ENCODE assay signal across 9 mouse cellular contexts in genomic region chr16:10384544-10384943, GRCm38 (mm10). TPM values are rescaled to one million over a fixed set of nuclear protein-coding genes. Genes with fewer than 3 reads are reported as not detected.
DNase-seq lines count a peak whose midpoint lies in the region; ATAC-seq lines count a peak whose summit lies in the region.
"Had no signal": no experiment of that assay in that cellular context is flagged by ENCODE, and none has a peak within 500 bp of the region (broad histone marks: within the 10 kb centered on the region; RNA-seq: fewer than 3 reads in every experiment).

No protein-coding gene starts in this region.

- peak overlapping the region; percentile 62 for H3K27ac ChIP-seq in limb, embryonic 15.5 days
- peak overlapping the region; percentile 46 for H3K27ac ChIP-seq in stomach, embryonic 15.5 days

- ATAC-seq in limb, embryonic 15.5 days (ENCODE audit: insufficient number of reproducible peaks, low FRiP score, low TSS enrichment, low read depth), result no peak
- peak; percentile 57; the same call in 1 of the 2 replicates for ATAC-seq in stomach, embryonic 15.5 days (ENCODE audit: insufficient read depth, low FRiP score, low read depth)
- no peak for ATAC-seq in inflammation-experienced regulatory T-cells, adult 6 months

- H3K4me2 ChIP-seq in limb, embryonic 15.5 days, result peak overlapping the region; percentile 27
- peak overlapping the region; percentile 50 for H3K4me2 ChIP-seq in stomach, embryonic 15.5 days

- DNase-seq in heart, adult 11 months, result peak; percentile 84
- no peak for DNase-seq in heart, postnatal 14 days
- peak; percentile 23 for DNase-seq in lung, postnatal 36 days
- DNase-seq in lung, postnatal 4 days, result no peak
- DNase-seq in left cerebral cortex, postnatal 4 days, result no peak

- H3K4me1 ChIP-seq in limb, embryonic 15.5 days, result no peaks in the 10 kb centered on the region
- 0 out of 2 replicates have a peak, but pooled peaks cover 5% of the 10 kb centered on the region for H3K4me1 ChIP-seq in stomach, embryonic 15.5 days

- H3K36me3 ChIP-seq in limb, embryonic 15.5 days, result no peaks in the 10 kb centered on the region
- no peaks in the 10 kb centered on the region for H3K36me3 ChIP-seq in stomach, embryonic 15.5 days

- H3K27me3 ChIP-seq in limb, embryonic 15.5 days, result no peaks in the 10 kb centered on the region
- no peaks in the 10 kb centered on the region; the same call in 1 of the 2 replicates for H3K27me3 ChIP-seq in stomach, embryonic 15.5 days (replicated peaks)

- intact Hi-C loops in heart, postnatal 14 days (cut with DNase I), result no loop called here
- intact Hi-C loops in left cerebral cortex, postnatal 4 days (cut with DNase I), result no loop called here

- H3K9me3 ChIP-seq in limb, embryonic 15.5 days, result no peaks in the 10 kb centered on the region
- no peaks in the 10 kb centered on the region for H3K9me3 ChIP-seq in stomach, embryonic 15.5 days

- H3K9ac ChIP-seq in limb, embryonic 15.5 days, result no peak overlapping the region
- no peak overlapping the region for H3K9ac ChIP-seq in stomach, embryonic 15.5 days

- 67% methylated on average over 3 of the region's 3 CpGs for WGBS in limb, embryonic 15.5 days
- WGBS in stomach, embryonic 15.5 days, result 55% methylated on average over 3 of the region's 3 CpGs

- no peak overlapping the region for H3K4me3 ChIP-seq in limb, embryonic 15.5 days
- no peak overlapping the region; the same call in 1 of the 2 replicates for H3K4me3 ChIP-seq in stomach, embryonic 15.5 days (replicated peaks)

RNA-seq across cellular contexts. Expression of gene Tekt5, which starts 10.7 kb away (rescaled TPM):
- under 1 TPM; 0.14 to 0.22 TPM for total RNA-seq in heart, postnatal 14 days (2021)
- 1.6 and 2.7 TPM in 2 replicates for polyA plus RNA-seq in limb, embryonic 15.5 days (2015; fragmentation: Nextera tagmentation; extraction: Ambion mirVana)
- polyA plus RNA-seq in stomach, embryonic 15.5 days (2015; fragmentation: Nextera tagmentation; extraction: Ambion mirVana), result 0.98 TPM in 2 replicates
- not detected for polyA plus RNA-seq in inflammation-experienced regulatory T-cells, adult 6 months (2017; shearing (Covaris generic))
- 1 to 10 TPM; 4.1 to 5.2 TPM for total RNA-seq in left cerebral cortex, postnatal 4 days (2021)
- total RNA-seq: gastrocnemius, adult 8-10 months had no signal

RNA-seq across cellular contexts. Expression of gene Nubp1, which starts 27.2 kb away (rescaled TPM):
- total RNA-seq in heart, postnatal 14 days (2021), result 1 to 10 TPM; 8.5 to 8.7 TPM
- 44.1 and 46.1 TPM in 2 replicates for polyA plus RNA-seq in limb, embryonic 15.5 days (2015; fragmentation: Nextera tagmentation; extraction: Ambion mirVana)
- 52.2 and 54.9 TPM in 2 replicates for polyA plus RNA-seq in stomach, embryonic 15.5 days (2015; fragmentation: Nextera tagmentation; extraction: Ambion mirVana)
- polyA plus RNA-seq in inflammation-experienced regulatory T-cells, adult 6 months (2017; shearing (Covaris generic)), result 10 to 100 TPM; 46.9 to 77.0 (median 47.2) TPM
- total RNA-seq in left cerebral cortex, postnatal 4 days (2021), result 10 to 100 TPM; 21.3 to 22.3 TPM

Comparison
In these comparisons a context has a peak if more than half of its experiments do, and no peak if none do; other contexts are left out.
1. DNase-seq: peak in heart, adult 11 months (single experiment) and lung, postnatal 36 days (single experiment); none in heart, postnatal 14 days (0 of 2), lung, postnatal 4 days (0 of 2) and left cerebral cortex, postnatal 4 days (single experiment).